Mouse (Mus musculus) kidney, adult 2 months (tissue): Measurements from ENCODE around the gene Fbxo42. TPM values are rescaled to one million over a fixed set of nuclear protein-coding genes. Genes with fewer than 3 reads are reported as not detected.

Experiments
- DNase-seq: peaks from one replicate; pipeline ENCODE4 v3.0.0; 2021
- H3K27ac ChIP-seq: fragments of 200-500 bp; 2 replicates; pipeline ENCODE4 v1.5.1; 2012; ENCODE audit warnings: low read depth, low read length, control low read depth, inconsistent platforms; ENCODE audit not compliant: insufficient read depth
- H3K27me3 ChIP-seq: fragments of 200-500 bp; replicated peaks from 2 replicates; pipeline ENCODE4 v1.6.1; 2012; ENCODE audit warnings: mild to moderate bottlenecking, moderate library complexity, low read length, inconsistent platforms; ENCODE audit not compliant: control insufficient read depth, insufficient read depth
- H3K36me3 ChIP-seq: fragments of 200-500 bp; 2 replicates; pipeline ENCODE4 v1.6.1; 2012; ENCODE audit warnings: mild to moderate bottlenecking, moderate library complexity, low read length, inconsistent platforms; ENCODE audit not compliant: control insufficient read depth, insufficient read depth
- H3K4me1 ChIP-seq: fragments of 200-500 bp; 2 replicates; pipeline ENCODE4 v1.6.1; 2011; ENCODE audit warnings: low read length; ENCODE audit not compliant: control insufficient read depth, insufficient read depth
- H3K4me3 ChIP-seq: fragments of 200-500 bp; 2 replicates; pipeline ENCODE4 v1.5.1; 2011; ENCODE audit warnings: mild to moderate bottlenecking, low read depth, low read length, control low read depth; ENCODE audit not compliant: insufficient read depth
- CTCF ChIP-seq: fragments of 200-500 bp; conservative IDR thresholded peaks from 2 replicates; pipeline ENCODE4 v1.5.1; 2011; ENCODE audit warnings: low read depth, mild to moderate bottlenecking, control low read depth, low read length, moderate library complexity, mixed read lengths; ENCODE audit not compliant: insufficient read depth, insufficient read length
- POLR2A ChIP-seq: fragments of 200-500 bp; IDR thresholded peaks from one replicate; pipeline ENCODE4 v1.6.1; 2011; ENCODE audit warnings: low read depth, low read length, control low read depth
- WGBS: fragments of 180-500 bp; shearing (Covaris S2); methylation state at CpG from one replicate; pipeline ENCODE4 v1.1.7; 2018; 5-methylcytosine and 5-hydroxymethylcytosine counted together
- polyA plus RNA-seq: library from polyadenylated mRNA; depleted of rRNA; stranded (reverse); fragments of >200 nt; gene quantifications from 2 replicates; pipeline ENCODE4 v1.2.3, GENCODE M21; 2012

The Fbxo42 gene
- polyA plus RNA-seq, 1 experiment = 11.7 TPM

- H3K4me3 ChIP-seq = peak within 1 kb of the TSS; percentile 51
- no peak for TF ChIP-seq CTCF
- peak; percentile 22 for TF ChIP-seq POLR2A
- H3K27me3 ChIP-seq = no peaks in the 10 kb centered on the region
- H3K27ac ChIP-seq = peak within 1 kb of the TSS; percentile 34
- H3K4me1 ChIP-seq = peaks cover 22% of the 10 kb centered on the region
- peak; percentile 96 for DNase-seq
- WGBS = 1% methylated on average over 31 of the region's 31 CpGs
- no peaks in the 10 kb centered on the region for H3K36me3 ChIP-seq
These were observed 91.8 kb downstream of the Fbxo42 start, which contains the start of gene Arhgef19 for GRCm38 (mm10) chr4:141239388-141240125. Gene Arhgef19, plus strand, starts transcription at chr4:141239499.

- TF ChIP-seq POLR2A (no peak), CTCF (no peak)
- peak; percentile 92 for DNase-seq
- Histone ChIP-seq H3K27me3 (no peaks in the 10 kb centered on the region), H3K4me1 (peaks cover 22% of the 10 kb centered on the region), H3K4me3 (no peak overlapping the region), H3K36me3 (no peaks in the 10 kb centered on the region), H3K27ac (no peak overlapping the region)
- 5% methylated on average over 14 of the region's 14 CpGs for WGBS
These were observed 92.9 kb downstream of the Fbxo42 start for GRCm38 (mm10) chr4:141240617-141241016.

- Histone ChIP-seq H3K27ac (no peak overlapping the region), H3K36me3 (no peaks in the 10 kb centered on the region), H3K27me3 (no peaks in the 10 kb centered on the region), H3K4me1 (peaks cover 25% of the 10 kb centered on the region), H3K4me3 (no peak overlapping the region)
- 55% methylated on average over 15 of the region's 15 CpGs for WGBS
- TF ChIP-seq CTCF (no peak), POLR2A (no peak)
- DNase-seq = no peak
These were observed 94.1 kb downstream of the Fbxo42 start for GRCm38 (mm10) chr4:141241861-141242260.

- H3K36me3 ChIP-seq = no peaks in the 10 kb centered on the region
- peak overlapping the region; percentile 18; the same call in 1 of the 2 replicates for H3K27ac ChIP-seq
- WGBS = 15% methylated on average over 11 of the region's 11 CpGs
- 0 out of 2 replicates have a peak overlapping the region, but pooled peaks have one; percentile 5 for H3K4me3 ChIP-seq
- TF ChIP-seq POLR2A (no peak), CTCF (no peak)
- DNase-seq = peak; percentile 74
- H3K27me3 ChIP-seq = no peaks in the 10 kb centered on the region
- H3K4me1 ChIP-seq = peaks cover 29% of the 10 kb centered on the region
These were observed 95.0 kb downstream of the Fbxo42 start for GRCm38 (mm10) chr4:141242651-141243241.

- Histone ChIP-seq H3K4me3 (no peak overlapping the region), H3K27ac (no peak overlapping the region), H3K4me1 (peaks cover 29% of the 10 kb centered on the region), H3K36me3 (no peaks in the 10 kb centered on the region), H3K27me3 (no peaks in the 10 kb centered on the region)
- 67% methylated on average over 5 of the region's 5 CpGs for WGBS
- DNase-seq = no peak
- TF ChIP-seq POLR2A = no peak
- no peak for TF ChIP-seq CTCF
These were observed 95.9 kb downstream of the Fbxo42 start for GRCm38 (mm10) chr4:141243636-141244035.

- WGBS = 81% methylated on average over 5 of the region's 5 CpGs
- peaks cover 26% of the 10 kb centered on the region for H3K4me1 ChIP-seq
- H3K27me3 ChIP-seq = no peaks in the 10 kb centered on the region
- H3K27ac ChIP-seq = no peak overlapping the region
- no peak for TF ChIP-seq POLR2A
- no peak for TF ChIP-seq CTCF
- DNase-seq = no peak
- H3K36me3 ChIP-seq = no peaks in the 10 kb centered on the region
- no peak overlapping the region for H3K4me3 ChIP-seq
These were observed 96.7 kb downstream of the Fbxo42 start for GRCm38 (mm10) chr4:141244401-141244800.

- H3K36me3 ChIP-seq = no peaks in the 10 kb centered on the region
- H3K27ac ChIP-seq = no peak overlapping the region
- H3K27me3 ChIP-seq = no peaks in the 10 kb centered on the region
- no peak overlapping the region for H3K4me3 ChIP-seq
- peak; percentile 65 for DNase-seq
- peaks cover 20% of the 10 kb centered on the region for H3K4me1 ChIP-seq
- 42% methylated on average over 9 of the region's 9 CpGs for WGBS
- TF ChIP-seq POLR2A = no peak
- TF ChIP-seq CTCF = no peak
These were observed 97.3 kb downstream of the Fbxo42 start for GRCm38 (mm10) chr4:141244931-141245425.
